Mouse (Mus musculus): ENCODE data around the gene Trip10.

The Trip10 gene

DNA sequence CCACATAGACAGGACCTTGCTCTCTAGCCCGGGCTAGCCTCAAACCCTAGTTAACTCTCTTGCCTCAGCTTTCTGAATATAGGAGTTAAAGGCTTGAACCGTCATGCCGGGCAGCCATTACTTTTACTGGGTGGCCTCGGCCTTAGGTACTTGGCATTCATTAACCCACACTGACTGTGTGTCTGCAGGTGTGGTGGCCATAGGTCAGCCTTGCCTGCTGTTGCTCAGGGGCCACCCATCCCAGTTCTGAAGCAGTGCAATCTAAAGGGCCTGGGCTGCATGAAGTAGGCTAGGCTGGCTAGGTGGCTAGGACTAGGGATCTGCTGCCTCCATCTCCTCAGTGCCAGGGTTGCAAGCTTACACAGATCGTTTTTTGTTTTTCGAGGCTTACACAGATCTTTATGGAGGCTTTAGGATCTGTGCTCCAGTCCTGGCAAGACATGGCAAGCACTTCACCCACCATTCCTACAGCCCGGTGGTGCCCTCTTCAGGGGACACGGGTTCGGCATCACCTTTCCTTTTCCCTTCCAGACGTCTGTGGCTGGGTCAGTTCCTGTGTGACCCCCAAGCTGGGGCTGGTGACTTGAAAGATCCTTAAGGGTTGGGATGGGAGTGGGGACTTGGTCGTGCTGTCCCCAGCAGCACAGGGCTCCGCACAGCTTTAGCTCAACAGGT lies 14.9 kb upstream of the Trip10 start:
- DNase-seq (ENCODE audit: extremely low read depth, insufficient read length, low spot score): no peak

DNA sequence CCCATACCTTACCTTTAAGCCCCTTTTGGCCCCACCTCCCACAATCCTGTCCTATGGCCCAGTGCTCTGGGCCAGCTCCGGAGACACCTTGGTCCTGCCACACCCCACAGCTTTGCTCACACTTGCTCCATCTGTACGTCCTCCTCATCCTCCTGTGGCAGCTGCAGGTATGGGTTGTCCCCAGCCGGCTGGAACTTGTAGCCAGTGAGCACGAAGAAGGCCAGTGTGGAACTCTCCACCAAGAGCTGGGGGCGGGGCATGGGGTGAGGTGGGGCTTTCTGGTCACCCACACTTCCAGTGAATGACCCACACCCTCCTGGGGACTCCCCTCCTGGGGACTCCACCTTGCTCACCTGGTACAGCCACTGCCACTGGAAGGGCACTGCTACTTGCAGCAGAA lies 13.5 kb upstream of the Trip10 start:
- no peak for DNase-seq (ENCODE audit: extremely low read depth, insufficient read length, low spot score)

DNA sequence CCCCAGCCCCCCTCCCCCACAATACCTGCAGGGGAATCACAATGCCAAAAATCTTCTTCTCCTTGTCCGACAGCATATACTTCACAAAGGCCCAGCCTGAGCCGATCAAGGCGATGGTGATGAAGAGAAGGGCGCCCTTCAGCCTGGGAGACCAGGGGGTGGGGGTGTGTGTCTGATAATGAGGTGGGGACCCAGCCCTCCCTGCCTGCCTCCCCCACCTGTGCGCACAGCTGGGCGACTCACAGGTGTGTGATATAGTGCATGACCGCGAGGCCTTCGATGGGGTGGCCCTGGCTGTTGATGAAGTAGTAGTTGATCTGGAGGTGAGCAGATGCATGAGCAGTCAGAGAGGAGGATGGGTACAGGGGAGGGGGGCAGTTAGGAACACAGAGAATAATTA lies 12.1 kb upstream of the Trip10 start:
- no peak for DNase-seq (ENCODE audit: extremely low read depth, insufficient read length, low spot score)

DNA sequence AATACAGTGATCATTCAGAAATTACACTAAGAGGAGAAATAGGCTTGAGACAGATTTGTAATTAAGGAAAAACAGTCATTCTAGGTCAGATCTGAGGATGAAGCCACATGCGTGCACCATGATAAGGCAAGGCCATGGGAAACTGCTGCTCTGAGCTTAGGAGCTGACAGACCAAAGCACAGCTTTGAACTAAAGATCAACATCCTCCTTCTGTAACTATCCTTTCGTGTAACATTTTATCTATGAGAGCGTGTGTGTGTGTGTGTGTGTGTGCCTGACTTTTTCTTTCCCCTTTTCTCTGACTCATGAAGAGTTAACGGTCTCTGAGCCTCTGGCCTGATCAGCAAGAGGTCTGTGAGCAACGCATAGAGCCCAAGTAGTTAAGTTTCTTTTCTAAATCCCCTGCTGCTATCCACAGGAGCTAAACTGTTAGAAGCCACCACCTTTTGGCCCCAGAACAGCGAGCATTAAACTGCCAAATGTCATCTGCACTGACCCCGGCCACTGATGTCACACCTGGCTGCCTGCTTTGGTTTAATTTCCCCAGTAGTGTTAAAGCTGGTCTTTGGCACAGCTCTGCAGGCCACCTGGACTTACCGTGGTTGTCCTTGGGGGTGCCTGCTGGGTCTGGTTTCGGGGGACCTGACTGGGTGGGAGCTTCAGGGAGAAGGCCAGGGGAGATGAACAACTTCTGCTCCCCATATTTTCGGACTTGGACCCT lies 5.4 kb upstream of the Trip10 start:
- DNase-seq (ENCODE audit: extremely low read depth, insufficient read length, low spot score): no peak

DNA sequence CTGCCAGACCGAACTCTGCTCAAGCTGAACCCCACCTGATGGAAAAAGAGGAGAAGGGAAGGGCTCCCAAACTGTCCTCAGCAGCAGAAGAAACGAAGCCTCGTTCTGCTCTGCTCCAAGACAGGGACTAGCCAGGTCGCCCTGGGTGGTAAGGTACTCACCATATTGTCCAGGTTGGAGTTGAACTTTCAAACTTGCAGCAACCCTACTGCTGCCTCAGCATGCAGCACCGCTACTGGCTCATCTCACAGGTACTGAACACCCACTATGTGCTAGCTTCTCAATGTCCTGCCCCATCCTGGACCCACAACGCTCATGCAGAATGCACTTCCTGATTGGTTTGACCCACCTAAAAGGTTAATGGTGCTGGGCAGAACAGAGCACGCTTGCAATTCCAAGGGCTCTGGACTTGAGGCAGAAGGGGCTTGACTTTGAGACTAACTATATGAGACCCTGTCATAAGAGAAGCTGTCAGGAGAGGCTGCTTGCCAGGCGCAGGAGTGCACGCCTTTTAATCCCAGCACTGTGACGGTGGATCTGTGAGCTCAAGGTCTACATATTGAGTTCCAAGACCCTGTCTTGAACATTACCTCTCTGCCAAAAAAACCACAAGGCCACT lies 3.8 kb upstream of the Trip10 start:
- no peak for DNase-seq (ENCODE audit: extremely low read depth, insufficient read length, low spot score)

DNA sequence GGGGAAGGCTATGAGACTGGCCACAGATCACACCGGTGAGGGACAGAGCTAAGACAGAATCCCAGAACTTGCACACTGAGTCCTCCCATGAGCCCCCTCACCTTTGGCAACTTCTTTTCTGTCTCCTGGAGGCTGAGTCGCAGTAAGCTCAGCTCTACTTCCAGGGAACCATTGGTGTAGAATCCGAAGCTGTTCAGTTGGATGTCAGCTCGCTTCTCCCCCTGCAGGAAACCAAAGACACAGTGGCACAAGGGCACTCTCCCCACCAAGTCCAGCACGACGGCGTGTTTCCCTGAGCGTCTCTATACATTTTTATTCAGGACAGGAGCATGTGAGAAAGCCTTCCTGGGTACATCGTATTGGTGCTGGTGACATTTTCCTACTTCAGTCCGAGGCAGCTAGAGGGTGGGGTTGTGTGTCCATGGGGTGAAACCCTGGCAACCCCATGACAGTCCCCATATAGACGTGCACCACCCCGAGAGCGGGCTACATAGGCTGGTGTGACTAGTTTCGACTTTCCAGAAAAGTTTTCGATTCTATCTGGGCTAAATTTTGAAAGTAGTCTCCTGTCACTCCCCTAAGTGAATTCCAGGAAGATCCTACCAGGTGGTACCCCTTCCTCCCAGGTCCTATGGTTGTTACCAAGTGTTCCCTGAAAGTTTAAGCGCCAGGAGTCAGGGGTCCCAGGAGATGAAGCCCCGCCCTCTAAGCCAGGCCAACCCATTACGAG lies 2.4 kb upstream of the Trip10 start:
- no peak for DNase-seq (ENCODE audit: extremely low read depth, insufficient read length, low spot score)

DNA sequence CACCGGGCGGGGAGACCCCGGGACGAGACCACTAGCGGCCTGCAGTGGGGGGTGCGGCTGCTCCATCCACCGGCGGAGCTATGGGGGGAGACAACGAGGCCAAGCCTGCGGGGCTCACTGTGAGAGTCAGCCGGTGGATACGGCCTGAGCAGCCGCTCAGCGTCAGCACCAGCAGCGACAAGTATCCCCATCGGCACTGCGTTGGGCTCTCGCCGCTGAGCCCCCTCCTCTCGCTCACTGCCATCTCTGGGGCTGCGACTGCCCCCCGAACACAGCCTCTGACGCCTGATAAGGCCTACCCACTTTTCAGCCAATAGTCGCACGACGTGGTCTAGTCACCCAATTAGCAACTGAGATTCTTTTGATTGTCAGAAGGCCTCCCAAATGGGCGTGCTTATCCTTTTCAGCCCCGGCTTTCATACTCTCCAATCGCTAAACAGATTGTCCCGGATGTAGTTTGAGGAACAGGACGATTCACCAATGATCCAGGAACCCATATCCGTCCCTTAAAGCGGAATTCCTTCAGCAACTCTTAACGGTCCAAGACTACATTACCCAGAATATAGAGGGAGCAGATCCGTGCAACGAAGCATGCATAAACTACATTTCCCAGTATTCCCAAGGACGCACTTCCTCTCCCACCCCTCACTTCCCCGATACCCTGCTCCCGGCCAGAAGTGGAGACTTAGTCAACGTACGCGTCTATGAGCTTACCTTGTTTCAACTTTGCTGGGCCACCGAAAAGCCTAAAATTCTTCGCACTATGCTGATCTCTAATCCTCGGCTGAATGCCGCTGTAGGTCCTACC lies 1.7 kb upstream of the Trip10 start:
- peak; percentile 88 for DNase-seq (ENCODE audit: extremely low read depth, insufficient read length, low spot score)

DNA sequence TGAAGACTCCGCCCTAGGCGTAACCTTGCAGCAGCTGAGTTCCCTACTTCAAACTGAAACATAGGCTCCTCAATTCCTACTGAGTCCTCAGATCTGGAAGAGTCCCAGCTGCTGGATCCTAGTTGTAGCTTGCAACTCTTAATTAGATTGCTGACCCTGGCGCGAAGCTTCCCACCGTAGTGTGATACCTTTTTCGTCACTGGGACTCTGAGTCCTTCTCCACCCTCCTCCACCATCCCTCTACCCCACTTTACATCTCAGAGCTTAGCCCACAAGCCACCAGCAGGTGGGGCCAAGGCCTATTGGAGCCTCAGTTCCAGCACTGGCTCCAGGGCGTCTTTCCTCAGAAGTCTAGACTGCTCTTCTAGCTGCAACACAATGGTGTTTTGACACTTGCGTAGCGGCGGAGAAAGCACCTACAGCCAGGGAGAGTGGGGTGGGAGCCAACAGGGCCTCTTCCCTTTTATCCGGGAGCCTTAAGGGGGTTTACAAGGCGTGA lies 1.0 kb upstream of the Trip10 start, which contains the start of gene Gpr108:
TSS of gene Gpr108 (minus strand) at position 246 of the 499 bp plus-strand sequence.
- DNase-seq (ENCODE audit: extremely low read depth, insufficient read length, low spot score): peak; percentile 73

DNA sequence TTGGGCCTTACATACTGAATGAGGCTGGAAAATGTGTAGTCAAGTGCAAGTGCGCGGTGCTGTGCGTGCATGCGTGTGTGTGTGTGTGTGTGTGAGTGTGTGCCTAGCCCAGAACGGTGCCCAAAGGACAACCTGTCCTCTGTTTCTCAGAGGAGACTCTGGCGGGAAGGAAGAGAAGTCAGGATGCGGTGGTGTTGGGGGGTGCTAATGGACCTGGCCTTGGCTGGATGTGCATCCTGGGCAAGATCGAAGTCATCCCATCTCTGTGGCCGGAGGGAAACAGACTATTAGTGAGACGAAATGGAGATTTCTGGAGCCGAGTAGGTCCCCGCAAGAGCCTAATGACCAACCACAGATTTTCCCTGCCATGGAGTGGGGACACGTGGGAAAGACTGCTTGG lies 484 bp upstream of the Trip10 start:
- DNase-seq (ENCODE audit: extremely low read depth, insufficient read length, low spot score): no peak

DNA sequence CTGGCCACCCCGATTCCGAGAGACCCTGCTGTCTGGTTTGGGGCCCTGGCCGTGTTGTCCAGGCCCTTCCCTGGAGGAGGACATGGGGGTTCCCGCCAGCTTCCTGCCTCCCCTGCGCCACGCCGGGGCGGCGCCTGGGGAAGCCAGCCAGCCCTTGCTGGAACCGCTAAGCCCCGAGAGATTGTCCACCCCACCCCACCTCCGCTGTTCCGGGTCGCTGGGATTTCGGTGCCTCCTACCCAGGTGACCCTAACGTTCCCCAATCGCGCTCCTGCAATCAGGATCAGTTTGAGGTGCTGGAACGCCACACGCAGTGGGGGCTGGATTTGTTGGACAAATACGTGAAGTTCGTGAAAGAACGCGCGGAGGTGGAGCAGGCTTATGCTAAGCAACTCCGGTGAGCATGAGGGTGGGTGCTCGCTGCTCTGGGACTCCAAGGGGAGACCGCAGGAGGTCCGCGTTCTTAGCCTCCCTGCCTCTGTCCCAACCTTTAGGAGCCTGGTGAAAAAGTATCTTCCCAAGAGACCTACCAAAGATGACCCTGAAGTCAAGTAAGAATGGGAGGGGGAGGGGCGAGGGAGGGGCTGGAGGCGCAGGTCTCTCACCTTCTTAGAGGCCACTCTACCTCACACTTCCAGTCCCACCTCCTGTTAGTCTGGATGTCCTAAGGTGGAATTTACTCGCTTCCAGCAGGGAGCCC lies 1.4 kb downstream of the Trip10 start:
- peak; percentile 68 for DNase-seq (ENCODE audit: extremely low read depth, insufficient read length, low spot score)

DNA sequence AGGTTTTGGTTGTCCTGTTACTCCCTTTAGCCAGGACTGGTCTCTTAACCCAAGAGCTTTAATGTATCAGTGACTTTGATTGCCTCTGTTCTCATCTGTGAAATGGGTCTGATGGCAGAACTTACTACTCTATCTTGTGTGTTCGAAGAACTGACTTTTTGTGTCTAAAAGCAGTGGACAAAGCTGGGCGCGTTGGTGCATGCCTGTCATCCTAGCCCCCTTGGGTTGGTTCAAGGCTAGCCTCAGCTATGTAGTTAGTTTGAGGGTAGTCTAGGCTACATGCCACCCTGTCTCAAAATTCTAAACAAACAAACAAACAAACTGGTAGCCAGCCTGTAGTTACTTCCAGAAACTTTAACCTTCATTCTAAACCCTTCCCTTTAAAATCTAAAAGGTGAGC lies 2.2 kb downstream of the Trip10 start:
- no peak for DNase-seq (ENCODE audit: extremely low read depth, insufficient read length, low spot score)

DNA sequence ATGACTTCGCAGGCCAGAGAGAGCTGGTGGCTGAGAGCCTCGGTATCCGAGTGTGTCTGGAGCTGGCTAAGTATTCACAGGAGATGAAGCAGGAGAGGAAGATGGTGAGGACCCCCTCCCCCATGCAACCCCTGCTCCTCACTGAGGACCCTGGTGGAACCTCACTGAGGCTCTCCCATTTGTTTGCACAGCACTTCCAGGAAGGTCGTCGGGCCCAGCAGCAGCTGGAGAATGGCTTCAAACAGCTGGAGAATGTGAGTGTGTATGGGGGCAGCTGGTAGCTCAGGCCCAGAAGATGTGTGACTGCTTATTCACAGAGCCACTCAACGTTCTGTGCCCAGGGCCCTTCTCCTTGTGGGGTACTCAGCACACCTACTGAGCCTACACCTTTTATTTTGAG lies 4.1 kb downstream of the Trip10 start:
- DNase-seq (ENCODE audit: extremely low read depth, insufficient read length, low spot score): no peak

DNA sequence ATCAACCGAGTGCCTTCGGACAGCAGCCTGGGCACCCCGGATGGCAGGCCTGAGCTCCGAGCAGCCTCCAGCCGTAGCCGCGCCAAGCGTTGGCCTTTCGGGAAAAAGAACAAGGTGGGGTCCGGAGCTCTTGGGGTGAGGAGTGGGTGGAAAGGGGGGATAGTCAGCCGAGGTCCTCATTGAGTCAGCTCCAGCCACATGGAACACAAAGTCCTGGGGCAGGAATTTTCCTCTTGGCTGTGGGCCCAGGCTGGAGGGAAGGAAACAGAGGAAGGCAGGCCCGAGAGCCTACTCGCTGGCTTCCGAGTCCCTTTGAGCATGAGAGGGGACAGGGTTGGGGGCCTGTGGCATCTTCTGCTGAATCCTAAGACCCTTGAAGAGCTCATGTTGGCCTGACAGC lies 6.1 kb downstream of the Trip10 start:
- no peak for DNase-seq (ENCODE audit: extremely low read depth, insufficient read length, low spot score)

DNA sequence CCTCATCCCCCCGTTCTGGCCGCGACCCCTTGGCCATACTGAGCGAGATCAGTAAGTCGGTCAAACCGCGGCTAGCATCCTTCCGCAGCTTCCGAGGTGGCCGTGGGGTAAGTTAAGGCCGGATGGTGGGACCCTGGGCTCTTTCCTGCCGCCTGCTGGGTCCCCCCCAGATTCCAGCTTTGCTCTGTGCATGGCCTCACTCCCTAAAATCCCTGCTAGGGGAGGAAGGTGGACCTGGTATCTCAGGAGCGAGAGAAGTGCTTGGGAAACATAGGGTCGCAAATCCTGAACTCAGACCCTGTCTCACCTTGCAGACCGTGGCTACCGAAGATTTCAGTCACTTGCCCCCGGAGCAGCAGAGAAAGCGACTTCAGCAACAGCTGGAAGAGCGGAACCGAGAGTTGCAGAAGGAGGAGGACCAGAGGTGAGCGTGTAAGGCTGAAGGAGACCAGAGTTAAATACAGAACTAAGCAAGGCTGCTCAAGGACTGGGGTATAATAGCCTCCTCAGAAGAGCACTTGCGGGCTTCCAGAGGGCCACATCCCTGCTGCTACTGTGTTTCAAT lies 7.7 kb downstream of the Trip10 start:
- DNase-seq (ENCODE audit: extremely low read depth, insufficient read length, low spot score): no peak

DNA sequence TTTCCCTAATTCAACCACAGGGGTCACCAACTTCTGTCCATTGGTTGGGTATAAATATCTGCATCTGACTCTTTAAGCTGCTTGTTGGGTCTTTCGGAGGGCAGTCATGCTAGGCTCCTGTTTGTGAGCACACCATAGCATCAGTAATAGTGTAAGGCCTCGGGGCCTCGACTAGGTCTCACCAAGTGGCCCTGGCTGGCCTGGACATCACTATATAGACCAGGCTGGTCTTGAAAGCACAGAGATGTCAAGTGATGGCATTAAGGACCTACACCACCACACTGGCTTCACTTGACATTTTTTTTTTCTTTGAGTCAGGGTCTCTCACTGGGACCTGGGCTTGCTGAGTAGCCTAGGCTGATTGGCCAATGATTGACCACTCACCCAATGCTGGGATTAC lies 8.9 kb downstream of the Trip10 start:
- no peak for DNase-seq (ENCODE audit: extremely low read depth, insufficient read length, low spot score)

DNA sequence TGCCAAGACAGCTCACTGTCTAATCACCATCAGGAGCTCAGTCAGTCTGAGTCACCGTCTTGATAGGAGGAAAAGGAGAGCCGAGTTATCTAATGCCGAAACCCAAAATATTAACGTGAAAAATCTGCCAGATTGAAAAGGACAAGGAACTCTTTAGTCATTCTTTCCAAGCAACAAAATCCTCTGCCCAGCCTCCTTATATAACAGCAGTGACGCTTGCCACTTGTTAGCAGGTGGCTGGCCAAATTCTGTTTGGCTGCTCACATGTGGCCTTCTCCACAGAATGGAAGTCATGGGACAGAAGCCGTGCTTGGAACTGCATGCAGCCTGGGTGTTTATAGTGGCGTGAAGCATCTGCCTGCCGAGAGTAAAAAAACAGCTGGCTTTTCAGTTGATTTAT lies 10.5 kb downstream of the Trip10 start:
- no peak for DNase-seq (ENCODE audit: extremely low read depth, insufficient read length, low spot score)

DNA sequence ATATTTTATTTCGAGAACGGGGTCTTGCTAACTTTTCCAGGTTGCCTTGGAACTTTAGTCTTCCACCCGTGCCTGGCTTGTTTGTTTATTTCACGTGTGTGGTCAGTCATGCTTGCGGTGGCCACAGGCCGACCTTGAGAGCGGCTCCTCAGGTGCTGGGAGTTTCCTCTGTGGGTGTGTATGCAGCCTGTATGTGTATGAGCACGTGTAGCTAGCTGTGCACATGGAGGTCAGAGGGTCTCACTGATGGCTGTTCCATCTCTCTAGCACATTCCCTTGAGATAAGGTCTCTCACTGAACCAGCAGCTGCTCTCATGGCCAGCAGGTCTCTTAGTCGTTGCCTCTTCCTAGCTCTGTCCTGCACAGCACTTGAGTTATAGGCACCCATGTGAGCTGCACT lies 11.1 kb downstream of the Trip10 start:
- no peak for DNase-seq (ENCODE audit: extremely low read depth, insufficient read length, low spot score)

DNA sequence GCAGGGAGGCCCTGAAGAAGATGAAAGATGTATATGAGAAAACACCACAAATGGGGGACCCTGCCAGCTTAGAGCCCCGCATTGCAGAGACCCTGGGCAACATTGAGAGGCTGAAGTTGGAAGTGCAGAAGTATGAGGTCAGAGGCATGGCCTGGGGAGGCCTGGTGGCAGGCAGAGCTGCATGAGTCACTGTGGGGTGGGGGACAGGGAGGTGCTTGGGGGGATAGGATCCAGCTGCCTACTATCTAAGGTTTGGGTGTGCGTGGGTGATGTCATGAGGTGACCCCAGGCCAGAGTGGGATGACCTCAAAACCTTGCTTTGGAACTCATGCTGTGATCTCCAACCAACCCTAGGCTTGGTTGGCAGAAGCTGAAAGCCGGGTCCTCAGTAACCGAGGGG lies 12.0 kb downstream of the Trip10 start:
- DNase-seq (ENCODE audit: extremely low read depth, insufficient read length, low spot score): no peak

DNA sequence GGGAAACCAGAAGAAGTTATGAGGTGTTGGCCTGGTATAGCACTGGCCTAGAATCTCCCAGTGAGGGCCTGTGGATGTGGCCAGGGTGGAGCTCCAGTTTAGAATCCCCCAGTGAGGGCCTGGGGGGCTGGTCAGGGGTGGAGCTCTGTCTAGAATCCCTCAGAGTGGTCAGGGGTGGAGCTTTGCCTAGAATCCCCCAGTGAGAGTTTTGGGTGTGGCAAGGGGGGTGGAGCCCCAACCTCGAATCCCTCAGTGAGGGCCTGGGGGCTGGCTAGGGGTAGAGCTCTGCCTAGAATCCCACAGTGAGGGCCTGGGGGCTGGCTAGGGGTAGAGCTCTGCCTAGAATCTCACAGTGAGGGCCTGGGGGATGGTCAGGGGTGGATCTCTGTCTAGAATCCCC lies 12.5 kb downstream of the Trip10 start:
- DNase-seq (ENCODE audit: extremely low read depth, insufficient read length, low spot score): no peak

All from 3134 (cell line).